Mouse (Mus musculus) heart, embryonic 13.5 days (tissue): Measurements from ENCODE around the gene Lonrf2. TPM values are rescaled to one million over a fixed set of nuclear protein-coding genes. Genes with fewer than 3 reads are reported as not detected.

ENCODE experiments used
- ATAC-seq: fragments of 200-750 bp; cut with Nextera tagmentation; 2 replicates; pipeline ENCODE4 v1.8.0; 2017; ENCODE audit warnings: moderate TSS enrichment; ENCODE audit not compliant: insufficient number of reproducible peaks, low FRiP score, low TSS enrichment; ENCODE audit errors: extremely low read depth
- H3K27ac ChIP-seq: fragments of 300-500 bp; sonication (generic); replicated peaks from 2 replicates; pipeline ENCODE4 v1.5.1; 2015; ENCODE audit warnings: moderate library complexity, mild to moderate bottlenecking, inconsistent platforms
- H3K27me3 ChIP-seq: fragments of 300-500 bp; sonication (generic); replicated peaks from 2 replicates; pipeline ENCODE4 v1.6.1; 2015; ENCODE audit warnings: mild to moderate bottlenecking, inconsistent platforms
- H3K36me3 ChIP-seq: fragments of 300-500 bp; sonication (generic); 2 replicates; pipeline ENCODE4 v1.6.1; 2015; ENCODE audit warnings: mild to moderate bottlenecking, inconsistent platforms
- H3K4me1 ChIP-seq: fragments of 300-500 bp; sonication (generic); 2 replicates; pipeline ENCODE4 v1.6.1; 2015; ENCODE audit warnings: inconsistent platforms
- H3K4me2 ChIP-seq: fragments of 300-500 bp; sonication (generic); 2 replicates; pipeline ENCODE4 v1.6.1; 2015; ENCODE audit warnings: inconsistent platforms, mild to moderate bottlenecking, moderate library complexity
- H3K4me3 ChIP-seq: fragments of 300-500 bp; sonication (generic); 2 replicates; pipeline ENCODE4 v1.5.1; 2015; ENCODE audit warnings: moderate library complexity, mild to moderate bottlenecking, inconsistent platforms
- H3K9ac ChIP-seq: fragments of 300-500 bp; sonication (generic); 2 replicates; pipeline ENCODE4 v1.6.1; 2015; ENCODE audit warnings: inconsistent platforms, mild to moderate bottlenecking, moderate library complexity
- H3K9me3 ChIP-seq: fragments of 300-500 bp; sonication (generic); 2 replicates; pipeline ENCODE4 v1.6.1; 2016; ENCODE audit warnings: inconsistent platforms
- WGBS: fragments of 180-500 bp; shearing (Covaris S2); methylation state at CpG from one replicate; pipeline ENCODE4 v1.1.7; 2015; ENCODE audit warnings: mixed read lengths; 5-methylcytosine and 5-hydroxymethylcytosine counted together
- polyA plus RNA-seq: library from polyadenylated mRNA; unstranded; fragments of >200 nt; fragmentation: Nextera tagmentation; extraction: Ambion mirVana; gene quantifications from 2 replicates; pipeline ENCODE4 v1.2.1, GENCODE M21; 2015

Gene Lonrf2
- polyA plus RNA-seq = 0.52 TPM in 2 replicates

DNA sequence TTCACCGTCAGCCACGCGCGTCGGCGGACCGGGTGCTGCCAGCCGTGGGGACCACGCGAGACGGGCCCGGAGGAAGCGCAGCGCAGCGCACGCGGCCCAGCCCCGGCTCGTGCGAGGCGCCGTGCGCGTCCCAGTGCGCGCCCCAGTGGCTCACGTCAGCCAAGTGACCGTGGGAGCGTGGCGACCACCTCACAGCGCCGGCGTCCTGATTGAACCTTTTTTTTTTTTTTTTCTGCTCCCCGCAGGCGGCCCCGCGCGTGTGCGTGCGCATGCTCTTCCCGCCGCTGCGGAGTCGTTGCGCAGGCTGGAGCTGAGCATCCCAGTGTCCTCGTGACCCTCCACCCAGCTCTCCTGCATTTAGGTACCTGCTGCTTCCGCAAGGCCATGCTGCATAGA is at the start of gene Lonrf2:
Lonrf2 (minus strand) TSS at position 235 of the 396 bp plus-strand sequence.
- peak within 1 kb of the TSS; percentile 72 for H3K4me3 ChIP-seq
- peaks cover 6% of the 10 kb centered on the region for H3K4me1 ChIP-seq
- WGBS = 2% methylated on average over 47 of the region's 47 CpGs
- no peaks in the 10 kb centered on the region for H3K36me3 ChIP-seq
- no peaks in the 10 kb centered on the region for H3K9me3 ChIP-seq
- H3K9ac ChIP-seq = peak within 1 kb of the TSS; percentile 86
- 0 out of 2 replicates have a peak within 1 kb of the TSS, but pooled peaks have one; percentile 12 for H3K27ac ChIP-seq
- H3K4me2 ChIP-seq = peak within 1 kb of the TSS; percentile 99
- ATAC-seq = peak; percentile 14; the same call in 1 of the 2 replicates
- peaks cover 49% of the 10 kb centered on the region for H3K27me3 ChIP-seq

DNA sequence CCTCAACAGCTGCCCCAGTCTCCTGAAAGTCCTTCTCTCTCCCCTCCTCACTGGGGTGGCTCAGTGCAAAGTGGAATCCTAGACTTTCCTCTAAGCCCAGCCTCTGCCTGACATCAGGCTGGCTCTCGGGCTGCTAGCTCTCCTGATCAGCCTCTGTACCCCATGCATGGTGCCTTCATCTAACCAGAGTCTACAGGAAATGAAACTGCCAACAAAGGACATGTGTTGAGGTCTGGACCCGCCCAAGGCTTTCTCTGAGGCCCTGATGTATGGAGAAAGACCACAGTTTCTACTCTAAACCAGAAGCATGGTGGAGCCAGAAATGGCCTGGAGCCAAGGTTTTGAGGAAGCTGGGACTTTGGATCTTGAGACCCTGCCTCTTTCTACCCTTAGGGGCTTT is 49.4 kb upstream of the Lonrf2 start:
- Histone ChIP-seq H3K4me2 (no peak overlapping the region), H3K9ac (no peak overlapping the region), H3K4me1 (peaks cover 7% of the 10 kb centered on the region), H3K4me3 (no peak overlapping the region), H3K9me3 (no peaks in the 10 kb centered on the region), H3K36me3 (no peaks in the 10 kb centered on the region), H3K27ac (no peak overlapping the region), H3K27me3 (no peaks in the 10 kb centered on the region)
- WGBS = 72% methylated on average over 2 of the region's 2 CpGs
- ATAC-seq = no peak

DNA sequence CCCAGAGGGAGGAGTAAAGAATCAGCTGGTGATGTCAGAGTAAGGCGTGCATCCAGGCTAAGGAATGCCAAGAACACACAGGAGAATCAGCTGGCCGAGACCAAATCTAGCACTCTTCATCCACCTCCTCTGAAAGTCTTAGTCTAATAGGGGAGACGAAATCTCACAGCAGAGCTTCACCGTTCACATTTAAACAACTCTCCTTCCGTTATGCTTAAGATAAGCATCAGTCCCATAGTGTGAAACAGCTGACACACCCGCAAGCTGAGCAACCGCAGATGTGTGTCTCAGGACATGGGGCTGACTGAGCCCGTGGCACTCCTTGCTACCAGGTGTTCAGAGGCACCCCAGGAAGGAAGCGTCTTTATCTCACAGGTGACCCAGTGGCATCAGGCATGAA is 47.3 kb upstream of the Lonrf2 start:
- no peak overlapping the region for H3K27ac ChIP-seq
- no peak overlapping the region for H3K4me2 ChIP-seq
- no peak overlapping the region for H3K4me3 ChIP-seq
- H3K36me3 ChIP-seq = no peaks in the 10 kb centered on the region
- H3K27me3 ChIP-seq = no peaks in the 10 kb centered on the region
- H3K4me1 ChIP-seq = peaks cover 7% of the 10 kb centered on the region
- peaks cover 5% of the 10 kb centered on the region; the same call in 1 of the 2 replicates for H3K9me3 ChIP-seq
- no peak overlapping the region for H3K9ac ChIP-seq
- no peak for ATAC-seq
- WGBS = 69% methylated on average over 9 of the region's 9 CpGs

DNA sequence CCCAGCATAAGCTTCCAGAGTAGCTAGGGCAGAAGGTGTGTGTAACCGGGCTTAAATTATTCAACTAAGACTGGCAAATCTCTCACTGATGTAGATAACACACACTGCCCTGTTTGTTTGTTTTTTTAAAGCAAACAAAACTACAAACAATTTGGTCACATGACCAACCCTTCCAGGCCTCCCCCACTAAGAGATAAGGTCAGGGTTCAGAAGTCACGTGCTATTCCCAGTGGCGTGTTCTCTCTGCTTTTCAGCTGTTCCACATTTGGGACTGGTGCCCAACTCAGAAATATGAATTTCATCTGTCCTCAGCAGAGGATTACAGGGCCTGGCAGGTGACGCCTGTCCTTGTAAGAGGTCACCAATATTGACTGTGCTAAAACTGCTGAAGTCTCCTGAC is 46.2 kb upstream of the Lonrf2 start:
- 0 out of 2 replicates have a peak, but pooled peaks have one; percentile 37 for ATAC-seq

DNA sequence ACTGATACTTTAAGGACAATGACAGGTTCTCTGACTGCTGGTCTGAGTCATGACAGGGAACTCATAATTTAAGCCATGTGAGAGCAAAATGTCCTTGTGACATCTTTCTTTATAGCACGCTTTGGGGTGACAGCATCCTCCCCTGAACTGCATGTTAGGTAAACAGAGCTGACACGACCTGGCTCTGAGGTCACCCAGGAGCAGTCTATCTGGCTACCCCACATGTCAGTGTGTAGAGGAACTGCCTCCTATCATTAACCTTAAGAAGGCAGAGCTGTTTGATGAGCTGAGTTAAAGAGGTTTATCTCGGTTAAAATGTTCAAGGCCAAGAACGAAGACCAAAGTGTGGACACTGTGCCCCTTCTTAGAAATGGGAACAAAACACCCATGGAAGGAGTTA is 44.9 kb upstream of the Lonrf2 start:
- H3K27ac ChIP-seq = no peak overlapping the region
- H3K4me2 ChIP-seq = no peak overlapping the region
- H3K36me3 ChIP-seq = no peaks in the 10 kb centered on the region
- H3K4me3 ChIP-seq = no peak overlapping the region
- peaks cover 5% of the 10 kb centered on the region; the same call in 1 of the 2 replicates for H3K9me3 ChIP-seq
- no peak overlapping the region for H3K9ac ChIP-seq
- WGBS = 64% methylated on average over 4 of the region's 4 CpGs
- ATAC-seq = no peak
- H3K27me3 ChIP-seq = no peaks in the 10 kb centered on the region
- H3K4me1 ChIP-seq = no peaks in the 10 kb centered on the region

More for the DNA sequence above, 46.2 kb upstream of the Lonrf2 start:
- H3K36me3 ChIP-seq = no peaks in the 10 kb centered on the region
- no peaks in the 10 kb centered on the region for H3K27me3 ChIP-seq
- peaks cover 5% of the 10 kb centered on the region; the same call in 1 of the 2 replicates for H3K9me3 ChIP-seq
- no peak overlapping the region for H3K9ac ChIP-seq
- 69% methylated on average over 4 of the region's 4 CpGs for WGBS
- no peak overlapping the region for H3K4me3 ChIP-seq
- H3K4me1 ChIP-seq = peaks cover 7% of the 10 kb centered on the region
- no peak overlapping the region for H3K4me2 ChIP-seq
- H3K27ac ChIP-seq = no peak overlapping the region

DNA sequence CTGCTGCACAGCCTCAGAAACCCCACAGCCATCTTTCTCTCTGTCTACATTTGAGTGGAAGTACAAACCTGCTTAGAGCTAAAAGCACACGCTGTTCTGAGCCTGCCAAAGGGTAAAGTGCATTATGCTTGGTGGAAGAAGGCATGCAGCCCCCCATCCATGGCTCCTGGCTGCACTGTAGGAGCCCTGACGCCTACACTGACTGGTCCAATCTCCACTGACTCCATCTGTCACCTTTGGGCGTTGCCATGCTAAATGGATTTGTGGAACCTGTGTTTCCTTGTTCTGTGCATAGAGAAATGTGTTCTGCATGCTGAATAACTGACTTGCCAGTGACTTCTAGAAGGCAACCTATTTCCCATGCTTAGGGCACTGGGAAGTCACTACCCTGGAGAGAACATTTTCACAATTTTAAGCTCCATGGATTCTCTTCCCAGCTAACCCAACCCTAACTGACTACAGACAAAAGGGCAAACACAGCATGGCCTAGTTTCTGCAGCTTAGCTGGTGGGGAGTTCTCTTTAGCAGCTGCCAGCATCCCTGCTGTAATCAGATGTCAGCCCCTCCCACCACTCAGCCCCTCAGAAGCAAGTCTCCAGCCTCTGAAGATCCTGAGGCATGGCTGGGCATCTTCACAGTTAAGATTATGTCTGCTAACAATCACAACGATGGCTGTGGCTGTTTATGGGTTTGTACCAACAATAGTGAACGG is 40.3 kb upstream of the Lonrf2 start:
- peaks cover 5% of the 10 kb centered on the region; the same call in 1 of the 2 replicates for H3K9me3 ChIP-seq
- H3K27ac ChIP-seq = no peak overlapping the region
- 36% methylated on average over 5 of the region's 5 CpGs for WGBS
- no peak overlapping the region for H3K4me3 ChIP-seq
- no peaks in the 10 kb centered on the region for H3K36me3 ChIP-seq
- no peak overlapping the region for H3K4me2 ChIP-seq
- no peak for ATAC-seq
- no peak overlapping the region for H3K9ac ChIP-seq
- H3K4me1 ChIP-seq = no peaks in the 10 kb centered on the region
- H3K27me3 ChIP-seq = 0 out of 2 replicates have a peak, but pooled peaks cover 5% of the 10 kb centered on the region

DNA sequence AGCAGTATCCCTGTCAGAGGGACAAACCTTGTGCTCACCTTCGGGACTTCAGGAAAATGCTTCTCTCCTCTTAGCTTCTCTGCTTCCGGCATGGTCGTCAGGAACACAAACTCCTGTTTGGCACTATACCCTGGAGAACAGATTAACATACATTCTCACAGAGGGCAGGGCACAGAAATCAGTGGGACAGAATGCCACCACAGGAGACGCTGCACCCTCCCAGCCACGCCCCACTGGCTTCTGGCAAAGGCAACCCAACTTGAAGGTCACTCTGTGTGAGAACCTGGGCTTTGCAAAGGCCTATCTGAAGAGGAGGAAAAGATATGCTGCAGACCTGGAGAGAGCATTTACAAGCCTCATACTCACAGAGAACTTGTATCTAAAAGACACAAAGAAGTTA is 37.4 kb upstream of the Lonrf2 start:
- no peak for ATAC-seq
- H3K9ac ChIP-seq = no peak overlapping the region
- H3K4me2 ChIP-seq = no peak overlapping the region
- H3K9me3 ChIP-seq = no peaks in the 10 kb centered on the region
- 0 out of 2 replicates have a peak, but pooled peaks cover 8% of the 10 kb centered on the region for H3K27me3 ChIP-seq
- no peaks in the 10 kb centered on the region for H3K36me3 ChIP-seq
- no peaks in the 10 kb centered on the region for H3K4me1 ChIP-seq
- no peak overlapping the region for H3K4me3 ChIP-seq
- 68% methylated on average over 5 of the region's 5 CpGs for WGBS
- no peak overlapping the region for H3K27ac ChIP-seq

DNA sequence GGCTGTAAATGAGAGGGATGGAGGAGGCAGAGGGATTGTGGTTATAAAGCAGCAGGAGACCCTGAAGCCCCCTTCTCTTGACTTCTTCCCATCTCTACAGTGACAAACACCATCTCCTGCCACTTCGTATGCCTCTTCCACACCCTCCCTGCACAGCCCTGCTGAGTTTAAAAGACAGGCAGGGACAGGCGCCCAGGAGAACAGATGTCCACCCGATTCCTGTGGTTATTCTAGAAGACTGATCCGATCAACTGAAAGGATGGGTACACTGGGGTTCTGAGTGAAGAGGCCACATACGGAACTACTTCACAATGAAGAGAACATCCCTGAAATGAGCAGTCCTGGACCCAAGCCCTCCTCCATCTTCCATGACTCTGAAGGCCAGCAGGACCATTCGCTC is 35.3 kb upstream of the Lonrf2 start:
- Histone ChIP-seq H3K27ac (no peak overlapping the region), H3K9me3 (no peaks in the 10 kb centered on the region), H3K4me3 (no peak overlapping the region), H3K4me2 (no peak overlapping the region), H3K4me1 (no peaks in the 10 kb centered on the region), H3K27me3 (0 out of 2 replicates have a peak, but pooled peaks cover 8% of the 10 kb centered on the region), H3K9ac (no peak overlapping the region), H3K36me3 (no peaks in the 10 kb centered on the region)
- no peak for ATAC-seq
- 79% methylated on average over 6 of the region's 6 CpGs for WGBS

DNA sequence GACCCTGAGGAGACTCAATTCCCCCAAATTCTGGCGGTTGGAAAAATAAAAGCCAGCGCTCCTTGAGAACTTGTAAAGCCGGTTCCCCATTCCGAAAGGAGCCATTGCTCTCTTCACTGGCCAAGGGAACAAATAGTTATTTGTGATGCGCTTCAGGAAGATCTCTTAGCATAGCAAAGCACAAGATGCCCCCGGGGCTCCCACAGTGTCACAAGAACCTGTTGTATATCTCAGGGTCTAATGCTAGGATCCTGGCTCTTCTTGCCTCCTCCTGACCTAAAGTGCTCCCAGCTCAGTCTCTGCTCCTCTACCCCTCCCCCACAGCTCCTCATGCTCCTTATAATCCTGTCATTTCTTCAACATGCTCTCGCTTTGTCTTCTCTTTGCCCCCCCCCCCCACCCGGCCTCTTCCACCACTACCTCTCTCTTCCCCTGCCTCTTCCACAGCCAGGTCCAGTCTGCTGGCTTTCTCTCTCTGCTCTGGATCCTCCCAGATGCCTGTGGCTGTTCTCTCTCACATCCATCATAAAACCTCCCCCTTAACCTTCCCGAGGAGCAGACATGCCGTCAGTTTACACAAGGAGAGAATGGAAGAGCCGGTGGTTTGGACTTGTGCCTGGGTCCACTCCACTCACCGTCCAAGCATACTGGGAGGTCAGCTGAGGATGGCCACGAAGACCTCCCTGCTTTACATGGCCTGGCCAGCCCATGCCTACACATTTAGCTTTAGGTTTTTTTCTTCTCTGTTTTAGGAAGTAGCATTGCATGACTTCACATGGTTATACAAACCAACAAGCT is 33.1 kb upstream of the Lonrf2 start:
- Histone ChIP-seq H3K27ac (no peak overlapping the region), H3K4me1 (no peaks in the 10 kb centered on the region), H3K36me3 (no peaks in the 10 kb centered on the region), H3K9ac (no peak overlapping the region), H3K9me3 (no peaks in the 10 kb centered on the region), H3K4me2 (no peak overlapping the region), H3K4me3 (no peak overlapping the region), H3K27me3 (0 out of 2 replicates have a peak, but pooled peaks cover 8% of the 10 kb centered on the region)
- ATAC-seq = no peak
- 57% methylated on average over 13 of the region's 13 CpGs for WGBS

DNA sequence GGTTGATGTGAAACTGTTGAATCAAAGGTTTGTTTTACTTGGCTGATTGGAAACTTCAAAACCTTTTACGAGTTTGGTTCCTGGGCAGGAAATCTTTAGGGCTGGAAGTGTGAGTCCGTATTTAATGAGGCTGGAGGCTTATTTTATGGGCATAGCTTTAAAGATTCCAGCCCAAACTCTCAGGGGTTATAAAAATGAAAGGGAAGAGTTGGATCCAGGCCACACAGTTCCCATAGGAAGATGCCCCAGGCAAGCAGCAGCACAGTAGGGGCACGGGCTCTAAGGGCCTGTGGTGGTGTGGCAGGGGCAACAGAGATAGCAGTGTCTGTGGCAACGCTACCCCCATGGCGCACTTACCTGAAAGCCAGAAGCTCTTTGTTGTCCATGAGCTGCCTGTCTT is 29.7 kb upstream of the Lonrf2 start:
- ATAC-seq = no peak

DNA sequence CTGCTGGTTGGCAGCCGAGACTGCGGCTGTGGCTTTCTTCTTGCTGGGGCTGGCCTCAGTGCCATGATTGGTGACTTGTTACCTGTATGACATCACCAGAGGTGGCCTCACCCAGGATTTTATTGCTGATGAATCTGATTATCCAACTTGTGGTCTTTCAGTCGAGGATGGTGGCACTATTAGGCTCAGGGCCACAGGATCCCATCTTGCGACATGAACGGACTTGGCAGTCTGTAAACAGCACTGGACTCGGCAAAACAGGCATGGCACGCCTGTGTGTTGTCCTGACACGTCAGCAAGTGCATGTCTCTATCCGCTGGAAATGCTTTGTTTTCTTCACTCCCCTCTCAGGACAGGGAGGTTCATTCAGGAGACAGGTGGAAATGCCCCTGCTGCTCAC is 27.8 kb upstream of the Lonrf2 start:
- 60% methylated on average over 9 of the region's 9 CpGs for WGBS
- no peak overlapping the region for H3K27ac ChIP-seq
- H3K4me2 ChIP-seq = no peak overlapping the region
- no peaks in the 10 kb centered on the region for H3K36me3 ChIP-seq
- H3K4me3 ChIP-seq = no peak overlapping the region
- no peak for ATAC-seq
- H3K9ac ChIP-seq = no peak overlapping the region
- no peaks in the 10 kb centered on the region for H3K9me3 ChIP-seq
- H3K4me1 ChIP-seq = no peaks in the 10 kb centered on the region
- no peaks in the 10 kb centered on the region for H3K27me3 ChIP-seq

More for the DNA sequence above, 29.7 kb upstream of the Lonrf2 start:
- Histone ChIP-seq H3K27me3 (no peaks in the 10 kb centered on the region), H3K4me1 (no peaks in the 10 kb centered on the region), H3K36me3 (no peaks in the 10 kb centered on the region), H3K4me2 (no peak overlapping the region), H3K27ac (no peak overlapping the region), H3K4me3 (no peak overlapping the region), H3K9me3 (no peaks in the 10 kb centered on the region), H3K9ac (no peak overlapping the region)
- WGBS = 83% methylated on average over 5 of the region's 5 CpGs
